ENCODE assay signal across 9 mouse cellular contexts in genomic region chr3:31603237-31603636, GRCm38 (mm10).
DNase-seq lines count a peak whose midpoint lies in the region; ATAC-seq and TF ChIP-seq lines count a peak whose summit lies in the region.
"Had no signal": no experiment of that assay in that cellular context is flagged by ENCODE, and none has a peak within 500 bp of the region (broad histone marks: within the 10 kb centered on the region; RNA-seq: fewer than 3 reads in every experiment).

No protein-coding gene starts in this region.

- TF ChIP-seq EP300 in heart, postnatal 0 days (IDR thresholded peaks at IDR 0.05; ENCODE audit: low read depth) = no peak
- TF ChIP-seq EP300 in stomach, postnatal 0 days (optimal IDR thresholded peaks at IDR 0.05) = no peak

- H3K27me3 ChIP-seq in heart, postnatal 0 days (ENCODE audit: control insufficient read depth, insufficient read depth, low read length) = no peaks in the 10 kb centered on the region
- H3K27me3 ChIP-seq in hindbrain, embryonic 13.5 days = no peaks in the 10 kb centered on the region
- no peaks in the 10 kb centered on the region for H3K27me3 ChIP-seq in midbrain, embryonic 15.5 days (replicated peaks)
- H3K27me3 ChIP-seq in stomach, postnatal 0 days (ENCODE audit: control insufficient read depth, insufficient read depth, low read length) = no peaks in the 10 kb centered on the region
- H3K27me3 ChIP-seq: neural tube, embryonic 13.5 days had no signal

- no peaks in the 10 kb centered on the region for H3K36me3 ChIP-seq in heart, postnatal 0 days (replicated peaks; ENCODE audit: control insufficient read depth, insufficient read depth, low read length)
- no peaks in the 10 kb centered on the region for H3K36me3 ChIP-seq in hindbrain, embryonic 13.5 days
- no peaks in the 10 kb centered on the region for H3K36me3 ChIP-seq in midbrain, embryonic 15.5 days (replicated peaks)
- no peaks in the 10 kb centered on the region for H3K36me3 ChIP-seq in stomach, postnatal 0 days (ENCODE audit: control insufficient read depth, insufficient read depth, low read length)
- H3K36me3 ChIP-seq: neural tube, embryonic 13.5 days had no signal

- no peak overlapping the region for H3K4me2 ChIP-seq in heart, postnatal 0 days (ENCODE audit: low read depth, low read length)
- H3K4me2 ChIP-seq in hindbrain, embryonic 13.5 days = no peak overlapping the region
- H3K4me2 ChIP-seq in midbrain, embryonic 15.5 days = no peak overlapping the region
- no peak overlapping the region for H3K4me2 ChIP-seq in stomach, postnatal 0 days (replicated peaks; ENCODE audit: low read depth)
- H3K4me2 ChIP-seq: neural tube, embryonic 13.5 days had no signal

- H3K9ac ChIP-seq in heart, postnatal 0 days (replicated peaks; ENCODE audit: low read depth, low read length) = no peak overlapping the region
- no peak overlapping the region for H3K9ac ChIP-seq in hindbrain, embryonic 13.5 days
- no peak overlapping the region for H3K9ac ChIP-seq in midbrain, embryonic 15.5 days
- no peak overlapping the region for H3K9ac ChIP-seq in stomach, postnatal 0 days (ENCODE audit: low read length)
- H3K9ac ChIP-seq: neural tube, embryonic 13.5 days had no signal

- no peak for ATAC-seq in heart, postnatal 0 days (ENCODE audit: insufficient read depth, low read depth)
- 0 out of 2 replicates have a peak, but pooled peaks have one; percentile 49 for ATAC-seq in hindbrain, embryonic 13.5 days (ENCODE audit: low FRiP score)
- peak; percentile 70 for ATAC-seq in midbrain, embryonic 15.5 days (replicated peaks)
- ATAC-seq in stomach, postnatal 0 days (ENCODE audit: low FRiP score, low TSS enrichment) = no peak

- TF ChIP-seq CTCF in heart, postnatal 0 days (IDR thresholded peaks at IDR 0.05; ENCODE audit: low read depth) = peak; percentile 93
- TF ChIP-seq CTCF in bone marrow, adult 2 months (IDR thresholded peaks at IDR 0.05; ENCODE audit: control insufficient read depth, insufficient read depth, low read length) = peak; percentile 60
- TF ChIP-seq CTCF in stomach, postnatal 0 days (IDR thresholded peaks at IDR 0.05; ENCODE audit: low read depth) = peak; percentile 95

- H3K4me3 ChIP-seq in heart, postnatal 0 days (ENCODE audit: low read depth, low read length) = no peak overlapping the region
- H3K4me3 ChIP-seq in bone marrow, adult 2 months (replicated peaks; ENCODE audit: control insufficient read depth, low read depth, low read length) = no peak overlapping the region
- no peak overlapping the region for H3K4me3 ChIP-seq in hindbrain, embryonic 13.5 days
- H3K4me3 ChIP-seq in midbrain, embryonic 15.5 days = no peak overlapping the region
- H3K4me3 ChIP-seq in stomach, postnatal 0 days (ENCODE audit: low read depth, low read length) = no peak overlapping the region
- H3K4me3 ChIP-seq: neural tube, embryonic 13.5 days had no signal

- no peak for TF ChIP-seq POLR2A in bone marrow, adult 2 months (IDR thresholded peaks at IDR 0.05; ENCODE audit: borderline replicate concordance, control insufficient read depth, low read depth, low read length)

- 19% methylated on average over 7 of the region's 7 CpGs for WGBS in heart, postnatal 0 days
- 16% methylated on average over 7 of the region's 7 CpGs for WGBS in bone marrow, adult 2 months
- WGBS in hindbrain, embryonic 13.5 days = 24% methylated on average over 7 of the region's 7 CpGs
- 23% methylated on average over 7 of the region's 7 CpGs for WGBS in midbrain, embryonic 15.5 days
- WGBS in stomach, postnatal 0 days = 13% methylated on average over 7 of the region's 7 CpGs

- DNase-seq in heart, postnatal 0 days (ENCODE audit: low spot score) = peak; percentile 36
- no peak for DNase-seq in heart, adult 11 months
- peak; percentile 27 for DNase-seq in fibroblast of lung, adult 2 months (ENCODE audit: low read depth)
- peak; percentile 6 to 79 for DNase-seq in left cerebral cortex, adult 9 months (ENCODE audit: low spot score in 2 of 2)
- DNase-seq in stomach, postnatal 0 days (ENCODE audit: low spot score) = peak; percentile 77

- no peaks in the 10 kb centered on the region for H3K4me1 ChIP-seq in heart, postnatal 0 days (ENCODE audit: control insufficient read depth, insufficient read depth)
- no peaks in the 10 kb centered on the region for H3K4me1 ChIP-seq in bone marrow, adult 2 months (ENCODE audit: control insufficient read depth, insufficient read depth, low read length)
- H3K4me1 ChIP-seq in hindbrain, embryonic 13.5 days (replicated peaks) = no peaks in the 10 kb centered on the region
- no peaks in the 10 kb centered on the region for H3K4me1 ChIP-seq in midbrain, embryonic 15.5 days
- H3K4me1 ChIP-seq in stomach, postnatal 0 days (replicated peaks; ENCODE audit: control insufficient read depth, insufficient read depth) = no peaks in the 10 kb centered on the region
- H3K4me1 ChIP-seq: neural tube, embryonic 13.5 days had no signal

- no peak overlapping the region for H3K27ac ChIP-seq in heart, postnatal 0 days (ENCODE audit: low read depth)
- no peak overlapping the region for H3K27ac ChIP-seq in bone marrow, adult 2 months (ENCODE audit: control insufficient read depth, insufficient read depth, low read depth, low read length, poor library complexity)
- H3K27ac ChIP-seq in hindbrain, embryonic 13.5 days = no peak overlapping the region
- no peak overlapping the region for H3K27ac ChIP-seq in midbrain, embryonic 15.5 days
- H3K27ac ChIP-seq in stomach, postnatal 0 days (replicated peaks) = no peak overlapping the region
- H3K27ac ChIP-seq: neural tube, embryonic 13.5 days had no signal

- H3K9me3 ChIP-seq in heart, postnatal 0 days (replicated peaks; ENCODE audit: control insufficient read depth, low read length) = no peaks in the 10 kb centered on the region
- H3K9me3 ChIP-seq in hindbrain, embryonic 13.5 days = no peaks in the 10 kb centered on the region
- H3K9me3 ChIP-seq in midbrain, embryonic 15.5 days = no peaks in the 10 kb centered on the region
- no peaks in the 10 kb centered on the region for H3K9me3 ChIP-seq in stomach, postnatal 0 days (ENCODE audit: control insufficient read depth, low read length)
- H3K9me3 ChIP-seq: neural tube, embryonic 13.5 days had no signal

Comparison
In these comparisons a context has a peak if more than half of its experiments do, and no peak if none do; other contexts are left out.
1. ATAC-seq: peak in hindbrain, embryonic 13.5 days (single experiment) and midbrain, embryonic 15.5 days (single experiment); none in heart, postnatal 0 days (single experiment) and stomach, postnatal 0 days (single experiment).
2. Peak in every context shown above with its lines, with median percentiles within 50 percentile points of each other: CTCF ChIP-seq.